Mouse (Mus musculus) liver, embryonic 14.5 days (tissue): ENCODE data around the gene Plekha7. TPM values are rescaled to one million over a fixed set of nuclear protein-coding genes. Genes with fewer than 3 reads are reported as not detected.
A peak's percentile ranks its signal among the peaks of the same experiment; 100 is the strongest.

ENCODE experiments used
- ATAC-seq: fragments of 200-750 bp; cut with Nextera tagmentation; 2 replicates; pipeline ENCODE4 v1.8.0; 2017; ENCODE audit warnings: moderate number of reproducible peaks, mild to moderate bottlenecking, moderate library complexity; ENCODE audit not compliant: insufficient read depth
- DNase-seq, 3 experiments: peaks; one replicate each; pipeline ENCODE4 v3.0.0-alpha.2; 2012 to 2013; ENCODE audit warnings: low read depth in 3 of 3, low spot score in 3 of 3
- H3K27ac ChIP-seq: fragments of 300-500 bp; sonication (generic); 2 replicates; pipeline ENCODE4 v1.5.1; 2014; ENCODE audit warnings: moderate library complexity, mild to moderate bottlenecking, control low read depth, inconsistent platforms
- H3K27me3 ChIP-seq: fragments of 300-500 bp; sonication (generic); 2 replicates; pipeline ENCODE4 v1.6.1; 2014; ENCODE audit warnings: mild to moderate bottlenecking, low read length, moderate library complexity; ENCODE audit not compliant: control insufficient read depth, insufficient read depth
- H3K36me3 ChIP-seq: fragments of 300-500 bp; sonication (generic); replicated peaks from 2 replicates; pipeline ENCODE4 v1.6.1; 2014; ENCODE audit warnings: low read depth; ENCODE audit not compliant: control insufficient read depth, insufficient read depth
- H3K4me1 ChIP-seq, 2 experiments: fragments of 200-500 bp in 1 of 2; fragments of 300-500 bp in 1 of 2; sonication (generic) in 1 of 2; replicated peaks; 2 replicates each; pipeline ENCODE4 v1.6.1; 2012 to 2014; ENCODE audit warnings: antibody characterized with exemption in 1 of 2, inconsistent platforms in 1 of 2, low read length in 1 of 2; ENCODE audit not compliant: control insufficient read depth in 2 of 2, insufficient read depth in 2 of 2
- H3K4me2 ChIP-seq: fragments of 300-500 bp; sonication (generic); 2 replicates; pipeline ENCODE4 v1.6.1; 2014; ENCODE audit warnings: low read depth, mild to moderate bottlenecking, control low read depth, moderate library complexity
- H3K4me3 ChIP-seq, 2 experiments: fragments of 200-500 bp in 1 of 2; fragments of 300-500 bp in 1 of 2; sonication (generic) in 1 of 2; 2 replicates each; pipeline ENCODE4 v1.5.1; 2012 to 2014; ENCODE audit warnings: low read depth in 2 of 2, low read length in 2 of 2, mild to moderate bottlenecking in 2 of 2, control low read depth in 1 of 2, inconsistent platforms in 1 of 2, moderate library complexity in 1 of 2; ENCODE audit not compliant: insufficient read depth in 1 of 2
- H3K9ac ChIP-seq: fragments of 300-500 bp; sonication (generic); replicated peaks from 2 replicates; pipeline ENCODE4 v1.6.1; 2014; ENCODE audit warnings: mild to moderate bottlenecking, control low read depth, moderate library complexity
- H3K9me3 ChIP-seq: fragments of 300-500 bp; sonication (generic); 2 replicates; pipeline ENCODE4 v1.6.1; 2016; ENCODE audit warnings: low read length, mixed read lengths; ENCODE audit not compliant: control insufficient read depth
- CTCF ChIP-seq: IDR thresholded peaks from 2 replicates; pipeline ENCODE4 v1.5.1; 2016; ENCODE audit warnings: antibody characterized with exemption, low read depth, control low read depth
- EP300 ChIP-seq: IDR thresholded peaks from 2 replicates; pipeline ENCODE4 v1.6.1; 2016; ENCODE audit warnings: antibody characterized with exemption, low read depth
- WGBS: fragments of 180-500 bp; shearing (Covaris S2); extraction: QIAGEN DNeasy Blood & Tissue Kit; methylation state at CpG from one replicate; pipeline ENCODE4 v1.1.7; 2014; ENCODE audit not compliant: insufficient replicate concordance; 5-methylcytosine and 5-hydroxymethylcytosine counted together
- polyA plus RNA-seq, 2 experiments: library from polyadenylated mRNA; depleted of rRNA in 1 of 2; stranded (reverse) in 1 of 2; unstranded in 1 of 2; fragments of >200 nt; fragmentation: Nextera tagmentation in 1 of 2; extraction: Ambion mirVana in 1 of 2; gene quantifications; 2 replicates each; pipeline versions ENCODE4 v1.2.1 to v1.2.3; 2012 to 2014

The Plekha7 gene
- polyA plus RNA-seq, 2 experiments, result 1.5 to 2.1 TPM

DNA sequence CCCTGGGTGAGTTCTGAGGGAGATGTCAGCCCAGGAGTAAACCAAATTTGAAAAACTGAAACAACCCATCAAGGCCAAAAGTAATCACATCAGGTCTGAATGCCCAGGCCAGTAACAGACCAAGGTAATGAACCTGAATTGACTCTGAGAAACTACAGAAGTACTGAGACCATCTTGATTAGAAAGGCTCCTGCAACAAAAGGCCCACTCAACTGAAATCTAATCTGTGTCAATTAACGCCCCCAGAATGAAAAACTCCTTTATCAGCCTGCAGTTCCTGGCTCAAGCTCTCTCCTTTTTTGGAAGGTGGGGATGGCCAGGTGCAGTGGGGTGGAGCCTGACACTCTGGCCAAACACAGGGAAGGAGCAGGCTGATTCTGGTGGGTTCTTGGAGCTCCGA lies 45.7 kb downstream of the Plekha7 start:
- TF ChIP-seq CTCF (no peak), EP300 (no peak)

DNA sequence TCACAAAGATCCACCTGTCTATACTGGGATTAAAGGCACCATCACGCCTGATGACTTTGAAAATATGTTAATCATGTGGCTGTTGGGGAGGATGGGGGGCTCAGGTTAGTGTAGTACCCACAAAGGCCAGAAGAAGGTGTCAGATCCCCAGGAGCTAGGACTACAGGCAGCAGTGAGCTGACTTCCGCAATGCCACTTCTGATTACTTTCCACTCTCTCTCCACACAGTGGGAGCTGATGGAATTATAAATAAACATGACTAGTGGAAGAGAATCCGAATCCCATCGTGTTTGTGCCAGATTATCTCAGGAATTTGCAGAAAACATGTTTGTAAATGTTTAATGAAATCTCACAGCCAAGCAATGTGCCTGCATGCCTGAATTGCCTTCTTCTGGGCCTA lies 46.1 kb downstream of the Plekha7 start:
- WGBS, result 38% methylated on average over 4 of the region's 4 CpGs
- no peak overlapping the region for H3K4me2 ChIP-seq
- H3K9me3 ChIP-seq, result no peaks in the 10 kb centered on the region
- H3K4me3 ChIP-seq, result no peak overlapping the region
- no peaks in the 10 kb centered on the region for H3K27me3 ChIP-seq
- no peaks in the 10 kb centered on the region for H3K36me3 ChIP-seq
- ATAC-seq (no peak), DNase-seq (no peak)
- H3K9ac ChIP-seq, result no peak overlapping the region
- TF ChIP-seq CTCF (peak; percentile 48), EP300 (no peak)
- no peak overlapping the region for H3K27ac ChIP-seq
- H3K4me1 ChIP-seq, result no peaks in the 10 kb centered on the region

More for the DNA sequence above, 45.7 kb downstream of the Plekha7 start:
- Histone ChIP-seq H3K4me1 (no peaks in the 10 kb centered on the region), H3K9ac (no peak overlapping the region), H3K36me3 (no peaks in the 10 kb centered on the region), H3K27me3 (no peaks in the 10 kb centered on the region), H3K27ac (no peak overlapping the region), H3K4me3 (no peak overlapping the region), H3K9me3 (no peaks in the 10 kb centered on the region), H3K4me2 (no peak overlapping the region)
- WGBS, result 58% methylated on average over 2 of the region's 2 CpGs
- DNase-seq (no peak), ATAC-seq (no peak)

DNA sequence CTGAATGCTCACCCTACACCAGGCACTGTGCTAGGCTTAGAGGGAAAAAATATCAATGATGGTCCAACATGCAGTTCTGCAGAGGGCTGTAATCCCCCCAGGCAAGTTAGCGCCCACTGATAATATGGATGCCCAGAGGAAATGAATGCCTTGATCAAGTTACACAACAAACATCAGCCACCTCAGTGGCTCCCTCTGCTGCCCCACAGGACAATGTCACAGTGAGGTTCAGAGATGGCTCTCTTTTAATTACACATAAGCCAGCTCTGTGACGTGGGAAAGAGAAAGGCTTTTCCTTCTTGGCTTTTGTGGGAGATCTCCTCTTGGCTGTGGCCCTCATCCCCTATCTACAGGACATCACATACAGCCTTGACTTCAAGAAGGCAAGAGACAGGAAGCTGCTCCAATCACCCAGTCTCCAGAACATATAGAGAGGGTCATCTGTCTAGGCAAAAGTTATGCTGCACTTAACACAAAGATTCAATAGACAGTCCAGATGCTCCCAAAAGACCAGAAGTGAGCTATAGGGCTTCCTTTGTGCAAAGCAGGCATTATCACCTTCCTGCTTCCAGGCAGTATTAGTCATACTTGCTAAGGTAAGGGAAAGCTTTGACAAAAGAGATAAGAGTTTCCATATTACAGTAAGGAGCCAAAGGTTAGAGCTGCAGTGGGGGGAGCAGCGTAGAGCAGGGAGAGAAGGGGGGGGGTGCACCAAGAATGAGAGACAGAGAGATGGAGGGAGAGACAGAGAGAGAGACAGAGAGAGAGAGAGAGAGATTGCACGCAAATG lies 47.2 kb downstream of the Plekha7 start:
- TF ChIP-seq CTCF (peak; percentile 51), EP300 (no peak)
- 52% methylated on average over 4 of the region's 4 CpGs for WGBS
- H3K4me3 ChIP-seq, result no peak overlapping the region
- ATAC-seq (no peak), DNase-seq (no peak)
- H3K4me1 ChIP-seq, result no peaks in the 10 kb centered on the region
- H3K9me3 ChIP-seq, result no peaks in the 10 kb centered on the region
- no peak overlapping the region for H3K9ac ChIP-seq
- no peaks in the 10 kb centered on the region for H3K27me3 ChIP-seq
- H3K27ac ChIP-seq, result no peak overlapping the region
- no peaks in the 10 kb centered on the region for H3K36me3 ChIP-seq
- H3K4me2 ChIP-seq, result no peak overlapping the region

DNA sequence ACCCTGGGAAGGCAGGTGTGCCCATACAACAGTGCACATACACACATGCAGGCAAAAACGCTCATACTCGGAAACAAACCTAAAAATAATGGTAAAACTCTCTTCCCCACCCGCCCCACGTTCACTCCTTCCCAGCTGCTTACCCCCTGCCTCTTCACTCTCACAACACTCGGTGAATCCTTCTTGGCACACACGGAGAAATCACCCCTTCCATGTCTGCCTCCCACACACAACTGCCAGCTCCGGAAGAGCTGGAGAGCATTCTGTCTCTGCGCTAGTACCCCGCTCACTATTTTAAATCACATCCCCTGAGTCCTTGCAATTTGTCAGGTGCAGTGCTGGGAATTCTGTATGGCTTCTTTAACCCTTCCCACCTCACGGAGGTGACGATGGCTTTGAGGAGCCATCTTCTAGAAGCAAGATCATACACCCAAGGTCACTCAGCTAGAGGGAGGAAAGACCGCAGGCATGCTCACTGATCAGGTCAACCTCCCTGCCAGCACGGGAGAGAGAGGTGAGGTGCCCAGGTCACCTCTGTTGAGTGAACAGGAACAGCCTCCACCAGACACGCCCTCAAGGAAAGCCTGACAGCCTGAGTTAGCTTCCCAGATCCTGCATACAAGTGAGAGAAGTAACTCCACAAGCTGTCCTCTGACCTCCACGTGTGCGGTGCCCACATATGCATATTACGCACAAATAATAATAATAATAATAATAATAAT lies 49.6 kb downstream of the Plekha7 start:
- H3K9ac ChIP-seq, result no peak overlapping the region
- no peaks in the 10 kb centered on the region for H3K27me3 ChIP-seq
- H3K4me3 ChIP-seq, result no peak overlapping the region
- TF ChIP-seq EP300 (no peak), CTCF (no peak)
- DNase-seq, result no peak
- H3K27ac ChIP-seq, result no peak overlapping the region
- no peaks in the 10 kb centered on the region for H3K4me1 ChIP-seq
- no peaks in the 10 kb centered on the region for H3K36me3 ChIP-seq
- H3K9me3 ChIP-seq, result no peaks in the 10 kb centered on the region
- no peak overlapping the region for H3K4me2 ChIP-seq
- 68% methylated on average over 17 of the region's 17 CpGs for WGBS
- no peak for ATAC-seq

DNA sequence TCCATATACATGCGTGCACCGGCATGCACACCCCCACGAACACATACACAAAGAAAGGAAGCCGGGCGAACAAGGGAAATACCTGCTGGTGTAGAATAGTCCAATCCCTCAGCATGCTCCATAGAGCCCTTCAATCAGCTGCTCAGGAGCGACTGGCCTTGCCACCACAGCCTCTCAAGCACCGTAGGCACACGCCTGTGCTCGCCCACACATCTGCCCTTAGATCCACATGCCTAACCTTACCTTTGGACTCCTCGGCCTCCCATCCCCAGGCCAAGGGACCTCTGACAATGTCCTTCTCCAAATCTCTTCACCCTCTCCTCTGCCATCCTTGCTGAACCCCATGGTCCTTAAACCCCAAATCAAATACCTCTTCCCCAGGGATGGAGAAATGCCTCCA lies 50.2 kb downstream of the Plekha7 start:
- TF ChIP-seq CTCF, result no peak
- no peak for TF ChIP-seq EP300
- Histone ChIP-seq H3K9ac (no peak overlapping the region), H3K36me3 (no peaks in the 10 kb centered on the region), H3K27ac (no peak overlapping the region), H3K4me1 (no peaks in the 10 kb centered on the region), H3K4me2 (no peak overlapping the region), H3K9me3 (no peaks in the 10 kb centered on the region), H3K27me3 (no peaks in the 10 kb centered on the region), H3K4me3 (no peak overlapping the region)
- ATAC-seq (no peak), DNase-seq (no peak)
- 79% methylated on average over 10 of the region's 10 CpGs for WGBS
